Mouse (Mus musculus) intestine, embryonic 14.5 days (tissue): ENCODE data around the gene 1810055G02Rik. TPM values are rescaled to one million over a fixed set of nuclear protein-coding genes. Genes with fewer than 3 reads are reported as not detected.

Source experiments
- ATAC-seq: fragments of 200-750 bp; cut with Nextera tagmentation; replicated peaks from 2 replicates; pipeline ENCODE4 v1.8.0; 2017; ENCODE audit warnings: low read depth, moderate number of reproducible peaks, moderate TSS enrichment, moderate library complexity; ENCODE audit not compliant: low FRiP score, low TSS enrichment
- DNase-seq: peaks from one replicate; pipeline ENCODE4 v3.0.0-alpha.2; 2018; ENCODE audit warnings: low spot score
- H3K27ac ChIP-seq: fragments of 300-500 bp; sonication (generic); 2 replicates; pipeline ENCODE4 v1.5.1; 2014; ENCODE audit warnings: low read depth, mild to moderate bottlenecking, control low read depth
- H3K27me3 ChIP-seq: fragments of 300-500 bp; sonication (generic); replicated peaks from 2 replicates; pipeline ENCODE4 v1.6.1; 2014; ENCODE audit warnings: low read length, control low read depth; ENCODE audit not compliant: control insufficient read depth, insufficient read depth
- H3K36me3 ChIP-seq: fragments of 300-500 bp; sonication (generic); 2 replicates; pipeline ENCODE4 v1.6.1; 2014; ENCODE audit warnings: low read length, control low read depth; ENCODE audit not compliant: control insufficient read depth, insufficient read depth
- H3K4me1 ChIP-seq: fragments of 300-500 bp; sonication (generic); replicated peaks from 2 replicates; pipeline ENCODE4 v1.6.1; 2014; ENCODE audit warnings: low read length, control low read depth, mixed read lengths; ENCODE audit not compliant: control insufficient read depth, insufficient read depth
- H3K4me2 ChIP-seq: fragments of 300-500 bp; sonication (generic); 2 replicates; pipeline ENCODE4 v1.6.1; 2014; ENCODE audit warnings: low read length
- H3K4me3 ChIP-seq: fragments of 300-500 bp; sonication (generic); 2 replicates; pipeline ENCODE4 v1.5.1; 2014; ENCODE audit warnings: low read depth, low read length, control low read depth, mixed read lengths
- H3K9ac ChIP-seq: fragments of 300-500 bp; sonication (generic); 2 replicates; pipeline ENCODE4 v1.6.1; 2014; ENCODE audit warnings: mild to moderate bottlenecking, low read length
- H3K9me3 ChIP-seq: fragments of 300-500 bp; sonication (generic); 2 replicates; pipeline ENCODE4 v1.6.1; 2016; ENCODE audit warnings: low read length, control low read depth; ENCODE audit not compliant: control insufficient read depth
- WGBS: fragments of 180-500 bp; shearing (Covaris S2); extraction: QIAGEN DNeasy Blood & Tissue Kit; methylation state at CpG from one replicate; pipeline ENCODE4 v1.1.7; 2014; 5-methylcytosine and 5-hydroxymethylcytosine counted together
- polyA plus RNA-seq: library from polyadenylated mRNA; unstranded; fragments of >200 nt; fragmentation: Nextera tagmentation; extraction: Ambion mirVana; gene quantifications from 2 replicates; pipeline ENCODE4 v1.2.1, GENCODE M21; 2014

Gene 1810055G02Rik
- polyA plus RNA-seq, 1 experiment from 2014 or later: 36.4 TPM

GRCm38 (mm10) chr19:3767276-3767780 lies 59.2 kb downstream of the 1810055G02Rik start, which contains the start of gene Kmt5b:
Gene Kmt5b (plus strand): TSS chr19:3767421.
- Histone ChIP-seq H3K4me3 (peak within 1 kb of the TSS; percentile 86), H3K27ac (peak within 1 kb of the TSS; percentile 100), H3K9ac (peak within 1 kb of the TSS; percentile 100), H3K36me3 (0 out of 2 replicates have a peak, but pooled peaks cover 5% of the 10 kb centered on the region), H3K4me2 (peak within 1 kb of the TSS; percentile 86), H3K4me1 (peaks cover 3% of the 10 kb centered on the region; the same call in 1 of the 2 replicates), H3K9me3 (no peaks in the 10 kb centered on the region), H3K27me3 (no peaks in the 10 kb centered on the region)
- ATAC-seq (peak; percentile 29), DNase-seq (no peak)
- WGBS: 0% methylated on average over 39 of the region's 39 CpGs

Other genes with a start within 250 kb of the 1810055G02Rik start
- gene Ppp6r3, start 132.5 kb upstream of the 1810055G02Rik start, polyA plus RNA-seq: 64.2 and 70.9 TPM in 2 replicates
- 7.8 and 7.9 TPM in 2 replicates for gene Lrp5, start 21.7 kb upstream of the 1810055G02Rik start, polyA plus RNA-seq
- 29.6 and 29.9 TPM in 2 replicates for gene Kmt5b, start 59.1 kb downstream of the 1810055G02Rik start, polyA plus RNA-seq
- 48.8 and 54.0 TPM in 2 replicates for gene Chka, start 143.5 kb downstream of the 1810055G02Rik start, polyA plus RNA-seq
- 34.8 and 40.5 TPM in 2 replicates for gene Tcirg1, start 198.8 kb downstream of the 1810055G02Rik start, polyA plus RNA-seq
- 374 and 390 TPM in 2 replicates for gene Ndufs8, start 204.5 kb downstream of the 1810055G02Rik start, polyA plus RNA-seq
- gene Aldh3b1, start 221.5 kb downstream of the 1810055G02Rik start, polyA plus RNA-seq: 1.9 and 2.3 TPM in 2 replicates
- 14.4 and 16.0 TPM in 2 replicates for gene Unc93b1, start 226.9 kb downstream of the 1810055G02Rik start, polyA plus RNA-seq